In the genomic region with DNA sequence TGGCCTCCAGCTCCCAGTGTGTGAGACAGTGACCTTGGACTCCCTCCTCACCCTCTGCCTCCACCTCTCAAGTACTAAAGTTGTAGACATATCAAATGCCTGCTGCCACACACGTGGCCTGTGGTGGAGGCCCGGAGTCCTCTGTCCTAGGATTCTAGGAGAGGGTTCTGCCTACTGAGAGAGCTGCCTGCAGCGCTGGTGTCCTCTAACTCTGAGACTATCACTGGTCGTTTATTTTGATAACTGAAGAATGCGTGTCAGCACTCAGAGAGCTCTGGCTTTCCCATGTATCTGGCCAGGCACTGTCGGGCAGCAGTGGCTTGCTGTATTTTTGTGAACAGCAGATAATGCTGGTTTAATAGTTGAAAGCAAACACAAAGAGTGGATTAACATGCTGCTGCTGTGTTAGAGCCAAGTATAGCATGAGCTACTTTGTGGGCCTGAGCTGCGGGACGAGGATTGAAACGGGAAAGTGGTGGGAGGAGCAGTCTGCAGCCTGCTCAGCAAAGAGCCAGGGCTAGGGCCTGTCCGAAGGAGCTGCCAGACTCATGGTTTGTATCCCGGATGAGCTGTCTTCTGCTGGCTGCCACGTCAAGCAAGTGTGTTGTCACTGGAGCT, we compare ENCODE assay signal across 8 mouse cellular contexts. TPM values are rescaled to one million over a fixed set of nuclear protein-coding genes. Genes with fewer than 3 reads are reported as not detected.
DNase-seq lines count a peak whose midpoint lies in the region; ATAC-seq lines count a peak whose summit lies in the region.

No protein-coding gene starts in this region.

- no peak for DNase-seq in frontal cortex, postnatal 25 days (ENCODE audit: low spot score in 2 of 2)
- no peak for DNase-seq in embryonic facial prominence, embryonic 11.5 days (ENCODE audit: low spot score)
- DNase-seq in right cerebral cortex, postnatal 36 days (ENCODE audit: low spot score in 2 of 2), result no peak
- DNase-seq in spleen, adult 18-20 months, result no peak

- WGBS in embryonic facial prominence, embryonic 11.5 days, result 45% methylated on average over 12 of the region's 12 CpGs
- 7% methylated on average over 12 of the region's 12 CpGs for WGBS in heart, embryonic 14.5 days
- 62% methylated on average over 12 of the region's 12 CpGs for WGBS in liver, embryonic 15.5 days (ENCODE audit: insufficient replicate concordance)

- H3K36me3 ChIP-seq in embryonic facial prominence, embryonic 11.5 days (replicated peaks; ENCODE audit: control insufficient read depth, insufficient read depth, low read depth, low read length), result no peaks in the 10 kb centered on the region
- H3K36me3 ChIP-seq in heart, embryonic 14.5 days (ENCODE audit: control insufficient read depth, insufficient read depth, low read length), result peaks cover 12% of the 10 kb centered on the region
- H3K36me3 ChIP-seq in liver, embryonic 15.5 days (replicated peaks), result 0 out of 2 replicates have a peak, but pooled peaks cover 9% of the 10 kb centered on the region

- peaks cover 7% of the 10 kb centered on the region for H3K4me1 ChIP-seq in embryonic facial prominence, embryonic 11.5 days (ENCODE audit: control insufficient read depth, insufficient read depth, low read length)
- peaks cover 67 to 80% of the 10 kb centered on the region in 2 experiments for H3K4me1 ChIP-seq in heart, embryonic 14.5 days (ENCODE audit: control insufficient read depth in 2 of 2, insufficient read depth in 2 of 2, low read length in 2 of 2)
- H3K4me1 ChIP-seq in liver, embryonic 15.5 days (replicated peaks), result peaks cover 46% of the 10 kb centered on the region

- no peaks in the 10 kb centered on the region for H3K27me3 ChIP-seq in embryonic facial prominence, embryonic 11.5 days (ENCODE audit: control insufficient read depth, insufficient read depth, low read length)
- no peaks in the 10 kb centered on the region for H3K27me3 ChIP-seq in heart, embryonic 14.5 days (ENCODE audit: control insufficient read depth, insufficient read depth, low read length)
- H3K27me3 ChIP-seq in liver, embryonic 15.5 days, result no peaks in the 10 kb centered on the region

- no peak overlapping the region for H3K9ac ChIP-seq in embryonic facial prominence, embryonic 11.5 days (replicated peaks; ENCODE audit: low read length)
- H3K9ac ChIP-seq in heart, embryonic 14.5 days (ENCODE audit: low read length), result peak overlapping the region; percentile 64
- H3K9ac ChIP-seq in liver, embryonic 15.5 days, result no peak overlapping the region

- H3K9me3 ChIP-seq in embryonic facial prominence, embryonic 11.5 days (replicated peaks; ENCODE audit: control insufficient read depth, low read length), result no peaks in the 10 kb centered on the region
- no peaks in the 10 kb centered on the region for H3K9me3 ChIP-seq in heart, embryonic 14.5 days (ENCODE audit: control insufficient read depth, low read length)
- no peaks in the 10 kb centered on the region for H3K9me3 ChIP-seq in liver, embryonic 15.5 days (replicated peaks)

- peak overlapping the region; percentile 38; the same call in 1 of the 2 replicates for H3K27ac ChIP-seq in embryonic facial prominence, embryonic 11.5 days (replicated peaks; ENCODE audit: low read depth, low read length)
- H3K27ac ChIP-seq in heart, embryonic 14.5 days (replicated peaks in 1 of 2; ENCODE audit: control insufficient read depth in 1 of 2, insufficient read depth in 1 of 2, low read depth in 2 of 2, low read length in 2 of 2), result peak overlapping the region; percentile 97 to 98
- 0 out of 2 replicates have a peak overlapping the region, but pooled peaks have one; percentile 33 for H3K27ac ChIP-seq in liver, embryonic 15.5 days (replicated peaks)

- 0 out of 2 replicates have a peak overlapping the region, but pooled peaks have one; percentile 2 for H3K4me2 ChIP-seq in embryonic facial prominence, embryonic 11.5 days (ENCODE audit: low read depth, low read length)
- peak overlapping the region; percentile 46 for H3K4me2 ChIP-seq in heart, embryonic 14.5 days (ENCODE audit: low read length)
- H3K4me2 ChIP-seq in liver, embryonic 15.5 days, result no peak overlapping the region

- peak; percentile 54 for ATAC-seq in frontal cortex, adult (ENCODE audit: low TSS enrichment)
- ATAC-seq in embryonic facial prominence, embryonic 11.5 days (replicated peaks; ENCODE audit: insufficient number of reproducible peaks, low FRiP score, low TSS enrichment, low read depth), result no peak
- ATAC-seq in heart, embryonic 14.5 days (ENCODE audit: insufficient number of reproducible peaks, insufficient read depth, low FRiP score, low read depth), result peak; percentile 73
- peak; percentile 31; the same call in 1 of the 2 replicates for ATAC-seq in liver, embryonic 15.5 days (ENCODE audit: insufficient read depth)
- no peak for ATAC-seq in CD4-positive, CD25-positive, alpha-beta regulatory T cell, adult 4 months

- H3K4me3 ChIP-seq in embryonic facial prominence, embryonic 11.5 days (ENCODE audit: low read depth, low read length), result no peak overlapping the region
- no peak overlapping the region for H3K4me3 ChIP-seq in heart, embryonic 14.5 days (ENCODE audit: control insufficient read depth in 1 of 2, insufficient read depth in 1 of 2, low read depth in 1 of 2, low read length in 2 of 2)
- H3K4me3 ChIP-seq in liver, embryonic 15.5 days (replicated peaks), result no peak overlapping the region

RNA-seq across cellular contexts. Expression of gene Sec14l1, which starts 13.1 kb away (rescaled TPM):
- 25.4 and 28.3 TPM in 2 replicates for polyA plus RNA-seq in embryonic facial prominence, embryonic 11.5 days (2014; fragmentation: Nextera tagmentation; extraction: Ambion mirVana)
- 33.2 and 34.2 TPM in 2 replicates for polyA plus RNA-seq in heart, embryonic 14.5 days (2014; fragmentation: Nextera tagmentation; extraction: Ambion mirVana)
- 18.0 and 20.4 TPM in 2 replicates for polyA plus RNA-seq in liver, embryonic 15.5 days (2015; fragmentation: Nextera tagmentation; extraction: Ambion mirVana)
- polyA plus RNA-seq in CD4-positive, CD25-positive, alpha-beta regulatory T cell, adult 4 months (2017; shearing (Covaris generic)), result 10 to 100 TPM; 11.9 to 18.9 TPM

Comparison
In these comparisons a context has a peak if more than half of its experiments do, and no peak if none do; other contexts are left out.
1. ATAC-seq: peak in frontal cortex, adult (single experiment), heart, embryonic 14.5 days (single experiment) and liver, embryonic 15.5 days (single experiment); none in embryonic facial prominence, embryonic 11.5 days (single experiment) and CD4-positive, CD25-positive, alpha-beta regulatory T cell, adult 4 months (single experiment).
2. H3K27ac ChIP-seq: peak in every context shown above with its lines; median percentile 98 in heart, embryonic 14.5 days; 38 in embryonic facial prominence, embryonic 11.5 days; 33 in liver, embryonic 15.5 days.